Mouse (Mus musculus) midbrain, embryonic 15.5 days (tissue): ENCODE data around the gene Trir. TPM values are rescaled to one million over a fixed set of nuclear protein-coding genes. Genes with fewer than 3 reads are reported as not detected.

Source experiments
- ATAC-seq: fragments of 200-750 bp; cut with Nextera tagmentation; replicated peaks from 2 replicates; pipeline ENCODE4 v1.8.0; 2017; ENCODE audit warnings: moderate TSS enrichment
- H3K27ac ChIP-seq: fragments of 300-500 bp; sonication (generic); 2 replicates; pipeline ENCODE4 v1.5.1; 2015; ENCODE audit warnings: mild to moderate bottlenecking, inconsistent platforms
- H3K27me3 ChIP-seq: fragments of 300-500 bp; sonication (generic); replicated peaks from 2 replicates; pipeline ENCODE4 v1.6.1; 2015; ENCODE audit warnings: inconsistent platforms
- H3K36me3 ChIP-seq: fragments of 300-500 bp; sonication (generic); replicated peaks from 2 replicates; pipeline ENCODE4 v1.6.1; 2015; ENCODE audit warnings: inconsistent platforms
- H3K4me1 ChIP-seq: fragments of 300-500 bp; sonication (generic); 2 replicates; pipeline ENCODE4 v1.6.1; 2015; ENCODE audit warnings: inconsistent platforms
- H3K4me2 ChIP-seq: fragments of 300-500 bp; sonication (generic); 2 replicates; pipeline ENCODE4 v1.6.1; 2015; ENCODE audit warnings: inconsistent platforms, mild to moderate bottlenecking, moderate library complexity
- H3K4me3 ChIP-seq: fragments of 300-500 bp; sonication (generic); 2 replicates; pipeline ENCODE4 v1.5.1; 2015; ENCODE audit warnings: mild to moderate bottlenecking, inconsistent platforms
- H3K9ac ChIP-seq: fragments of 300-500 bp; sonication (generic); 2 replicates; pipeline ENCODE4 v1.6.1; 2015; ENCODE audit warnings: mild to moderate bottlenecking, inconsistent platforms
- H3K9me3 ChIP-seq: fragments of 300-500 bp; sonication (generic); 2 replicates; pipeline ENCODE4 v1.6.1; 2016; ENCODE audit warnings: inconsistent platforms
- WGBS: fragments of 180-500 bp; shearing (Covaris S2); methylation state at CpG from one replicate; pipeline ENCODE4 v1.1.7; 2015; ENCODE audit warnings: mixed read lengths; 5-methylcytosine and 5-hydroxymethylcytosine counted together
- microRNA-seq: library from miRNA; unstranded; fragments of <30 nt; microRNA quantifications from one replicate; pipeline ENCODE4, GENCODE M21; 2016
- polyA plus RNA-seq: library from polyadenylated mRNA; unstranded; fragments of >200 nt; fragmentation: Nextera tagmentation; extraction: Ambion mirVana; gene quantifications from 2 replicates; pipeline ENCODE4 v1.2.1, GENCODE M21; 2015

The Trir gene
- polyA plus RNA-seq, 1 experiment from 2014 or later, result 124 TPM

DNA sequence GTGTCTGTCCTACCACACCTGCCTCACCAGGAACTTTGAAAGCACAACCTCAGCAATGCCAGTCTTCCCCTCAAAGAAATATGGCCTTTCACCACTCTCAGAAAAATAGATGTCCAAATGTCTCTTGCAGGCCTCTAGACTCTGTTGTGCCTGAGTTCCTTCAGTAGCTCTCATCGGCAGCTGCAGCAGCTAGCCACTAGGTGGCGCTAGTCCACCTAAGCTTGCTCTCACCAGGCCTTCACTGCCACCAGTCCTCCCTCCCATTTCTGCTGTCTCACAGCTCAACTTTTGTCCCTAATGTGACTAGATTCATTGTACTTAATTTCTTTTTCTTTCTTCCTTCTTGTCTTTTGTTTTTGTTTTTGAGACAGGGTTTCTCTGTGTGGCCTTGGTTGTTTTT, 50.4 kb downstream of the Trir start:
- Histone ChIP-seq H3K27me3 (no peaks in the 10 kb centered on the region), H3K9me3 (no peaks in the 10 kb centered on the region), H3K4me2 (no peak overlapping the region), H3K4me1 (peaks cover 32% of the 10 kb centered on the region), H3K36me3 (peaks cover 19% of the 10 kb centered on the region), H3K4me3 (no peak overlapping the region), H3K27ac (no peak overlapping the region), H3K9ac (no peak overlapping the region)
- WGBS, result 0% methylated on average over 2 of the region's 2 CpGs
- ATAC-seq, result no peak

Small RNAs within 50 kb of the gene (microRNA-seq; reads per million reads assigned to microRNA genes)
- gene Mir7070, result 2.6 reads per million, percentile 11 among the genes with 10 or more reads in this experiment

Other genes starting within 250 kb of the Trir start
- gene Nfix, start 226.5 kb upstream of the Trir start, polyA plus RNA-seq, result 48.6 and 54.0 TPM in 2 replicates
- 12.3 and 13.4 TPM in 2 replicates for gene Dand5, start 204.0 kb upstream of the Trir start, polyA plus RNA-seq
- gene Gadd45gip1, start 195.3 kb upstream of the Trir start, polyA plus RNA-seq, result 35.5 and 36.1 TPM in 2 replicates
- gene Rad23a, start 186.2 kb upstream of the Trir start, polyA plus RNA-seq, result 88.2 and 91.7 TPM in 2 replicates
- 669 and 673 TPM in 2 replicates for gene Calr, start 179.9 kb upstream of the Trir start, polyA plus RNA-seq
- 126 and 127 TPM in 2 replicates for gene Farsa, start 169.8 kb upstream of the Trir start, polyA plus RNA-seq
- 18.4 and 22.0 TPM in 2 replicates for gene Syce2, start 154.7 kb upstream of the Trir start, polyA plus RNA-seq
- 36.1 and 37.1 TPM in 2 replicates for gene Gcdh, start 132.9 kb upstream of the Trir start, polyA plus RNA-seq
- gene Klf1, start 124.9 kb upstream of the Trir start, polyA plus RNA-seq, result 0.65 and 0.79 TPM in 2 replicates
- 7.1 and 7.6 TPM in 2 replicates for gene Dnase2a, start 118.3 kb upstream of the Trir start, polyA plus RNA-seq
- gene Mast1, start 89.5 kb upstream of the Trir start, polyA plus RNA-seq, result 76.2 and 84.8 TPM in 2 replicates
- 2.8 and 3.4 TPM in 2 replicates for gene Rtbdn, start 79.8 kb upstream of the Trir start, polyA plus RNA-seq
- not detected in 2 replicates for gene Gm49661, start 57.4 kb upstream of the Trir start, polyA plus RNA-seq
- gene Prdx2, start 57.2 kb upstream of the Trir start, polyA plus RNA-seq, result 1,276 and 1,344 TPM in 2 replicates
- 54.2 and 54.7 TPM in 2 replicates for gene Rnaseh2a, start 57.1 kb upstream of the Trir start, polyA plus RNA-seq
- 5.5 and 6.8 TPM in 2 replicates for gene Junb, start 48.1 kb upstream of the Trir start, polyA plus RNA-seq
- 38.9 and 41.1 TPM in 2 replicates for gene Hook2, start 36.2 kb upstream of the Trir start, polyA plus RNA-seq
- gene Best2, start 12.3 kb upstream of the Trir start, polyA plus RNA-seq, result not detected in 2 replicates
- 146 and 159 TPM in 2 replicates for gene Asna1, start 1.5 kb upstream of the Trir start, polyA plus RNA-seq
- 64.2 and 71.0 TPM in 2 replicates for gene Tnpo2, start 10.1 kb downstream of the Trir start, polyA plus RNA-seq
- gene Fbxw9, start 33.2 kb downstream of the Trir start, polyA plus RNA-seq, result 84.5 and 86.2 TPM in 2 replicates
- 0.89 and 2.0 TPM in 2 replicates for gene Gm5741, start 41.2 kb downstream of the Trir start, polyA plus RNA-seq
- gene Dhps, start 44.9 kb downstream of the Trir start, polyA plus RNA-seq, result 111 and 112 TPM in 2 replicates
- gene Wdr83os, start 53.9 kb downstream of the Trir start, polyA plus RNA-seq, result 135 TPM in 2 replicates
- gene Wdr83, start 54.5 kb downstream of the Trir start, polyA plus RNA-seq, result 60.3 and 66.9 TPM in 2 replicates
- gene Man2b1, start 56.4 kb downstream of the Trir start, polyA plus RNA-seq, result 19.8 and 20.0 TPM in 2 replicates
- 4.2 and 4.6 TPM in 2 replicates for gene Zfp791, start 96.3 kb downstream of the Trir start, polyA plus RNA-seq
- gene Cks1brt, start 125.1 kb downstream of the Trir start, polyA plus RNA-seq, result not detected in 2 replicates
- gene Olfr371, start 199.2 kb downstream of the Trir start, polyA plus RNA-seq, result not detected in 2 replicates